Mouse (Mus musculus) stomach, postnatal 0 days (tissue): ENCODE results near the gene Tgfb1i1.

Source experiments
- CTCF ChIP-seq: IDR thresholded peaks from 2 replicates; pipeline ENCODE4 v1.5.1; 2016; ENCODE audit warnings: antibody characterized with exemption, low read depth, mild to moderate bottlenecking, moderate library complexity
- EP300 ChIP-seq: optimal IDR thresholded peaks from 2 replicates; pipeline ENCODE3; 2016; ENCODE audit warnings: antibody characterized with exemption

DNA sequence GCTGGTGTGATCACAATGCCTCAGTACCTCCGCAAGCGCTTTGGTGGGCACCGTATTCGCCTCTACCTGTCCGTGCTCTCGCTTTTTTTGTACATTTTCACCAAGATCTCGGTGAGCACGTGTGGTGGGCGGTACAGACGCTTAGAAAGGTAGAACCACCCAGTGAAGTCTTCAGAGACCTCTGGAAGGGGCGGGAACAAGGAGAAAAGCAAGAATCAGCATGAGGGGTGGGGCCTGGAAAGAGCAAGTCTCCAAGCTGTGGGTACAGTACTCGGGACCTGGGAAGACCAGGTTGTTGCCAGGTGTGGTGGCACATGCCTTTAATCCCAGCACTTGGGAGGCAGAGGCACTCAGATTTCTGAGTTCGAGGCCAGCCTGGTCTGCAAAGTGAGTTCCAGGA lies 20.8 kb downstream of the Tgfb1i1 start:
- TF ChIP-seq CTCF (no peak), EP300 (no peak)
